Mouse (Mus musculus) heart, embryonic 13.5 days (tissue): ENCODE results near the gene Guca2b. TPM values are rescaled to one million over a fixed set of nuclear protein-coding genes. Genes with fewer than 3 reads are reported as not detected.
"Not testable (repeated sequence)": the region's sequence is repeated elsewhere in the genome, so short reads cannot be mapped to it uniquely, and the experiment has no call there.

Experiments
- ATAC-seq: fragments of 200-750 bp; cut with Nextera tagmentation; 2 replicates; pipeline ENCODE4 v1.8.0; 2017; ENCODE audit warnings: moderate TSS enrichment; ENCODE audit not compliant: insufficient number of reproducible peaks, low FRiP score, low TSS enrichment; ENCODE audit errors: extremely low read depth
- H3K27ac ChIP-seq: fragments of 300-500 bp; sonication (generic); replicated peaks from 2 replicates; pipeline ENCODE4 v1.5.1; 2015; ENCODE audit warnings: moderate library complexity, mild to moderate bottlenecking, inconsistent platforms
- H3K27me3 ChIP-seq: fragments of 300-500 bp; sonication (generic); replicated peaks from 2 replicates; pipeline ENCODE4 v1.6.1; 2015; ENCODE audit warnings: mild to moderate bottlenecking, inconsistent platforms
- H3K36me3 ChIP-seq: fragments of 300-500 bp; sonication (generic); 2 replicates; pipeline ENCODE4 v1.6.1; 2015; ENCODE audit warnings: mild to moderate bottlenecking, inconsistent platforms
- H3K4me1 ChIP-seq: fragments of 300-500 bp; sonication (generic); 2 replicates; pipeline ENCODE4 v1.6.1; 2015; ENCODE audit warnings: inconsistent platforms
- H3K4me2 ChIP-seq: fragments of 300-500 bp; sonication (generic); 2 replicates; pipeline ENCODE4 v1.6.1; 2015; ENCODE audit warnings: inconsistent platforms, mild to moderate bottlenecking, moderate library complexity
- H3K4me3 ChIP-seq: fragments of 300-500 bp; sonication (generic); 2 replicates; pipeline ENCODE4 v1.5.1; 2015; ENCODE audit warnings: moderate library complexity, mild to moderate bottlenecking, inconsistent platforms
- H3K9ac ChIP-seq: fragments of 300-500 bp; sonication (generic); 2 replicates; pipeline ENCODE4 v1.6.1; 2015; ENCODE audit warnings: inconsistent platforms, mild to moderate bottlenecking, moderate library complexity
- H3K9me3 ChIP-seq: fragments of 300-500 bp; sonication (generic); 2 replicates; pipeline ENCODE4 v1.6.1; 2016; ENCODE audit warnings: inconsistent platforms
- WGBS: fragments of 180-500 bp; shearing (Covaris S2); methylation state at CpG from one replicate; pipeline ENCODE4 v1.1.7; 2015; ENCODE audit warnings: mixed read lengths; 5-methylcytosine and 5-hydroxymethylcytosine counted together
- polyA plus RNA-seq: library from polyadenylated mRNA; unstranded; fragments of >200 nt; fragmentation: Nextera tagmentation; extraction: Ambion mirVana; gene quantifications from 2 replicates; pipeline ENCODE4 v1.2.1, GENCODE M21; 2015

Guca2b gene
- polyA plus RNA-seq, 1 experiment from 2014 or later = not detected

GRCm38 (mm10) chr4:119631115-119631919 lies 27.4 kb downstream of the Guca2b start:
- peak; percentile 30; the same call in 1 of the 2 replicates for ATAC-seq
- Histone ChIP-seq H3K9me3 (no peaks in the 10 kb centered on the region), H3K9ac (peak overlapping the region; percentile 62), H3K27ac (peak overlapping the region; percentile 74), H3K4me3 (no peak overlapping the region), H3K4me1 (peaks cover 74% of the 10 kb centered on the region), H3K27me3 (no peaks in the 10 kb centered on the region), H3K36me3 (peaks cover 27% of the 10 kb centered on the region), H3K4me2 (no peak overlapping the region)
- 33% methylated on average over 11 of the region's 11 CpGs for WGBS

- not testable (repeated sequence) for ATAC-seq, H3K9ac ChIP-seq, H3K4me3 ChIP-seq, H3K27me3 ChIP-seq, H3K27ac ChIP-seq, H3K9me3 ChIP-seq, H3K4me2 ChIP-seq
- WGBS = 73% methylated on average over 4 of the region's 4 CpGs
- peaks cover 52% of the 10 kb centered on the region for H3K36me3 ChIP-seq
- H3K4me1 ChIP-seq = peaks cover 55% of the 10 kb centered on the region
Measured at GRCm38 (mm10) chr4:119628363-119628762, 30.4 kb downstream of the Guca2b start.

DNA sequence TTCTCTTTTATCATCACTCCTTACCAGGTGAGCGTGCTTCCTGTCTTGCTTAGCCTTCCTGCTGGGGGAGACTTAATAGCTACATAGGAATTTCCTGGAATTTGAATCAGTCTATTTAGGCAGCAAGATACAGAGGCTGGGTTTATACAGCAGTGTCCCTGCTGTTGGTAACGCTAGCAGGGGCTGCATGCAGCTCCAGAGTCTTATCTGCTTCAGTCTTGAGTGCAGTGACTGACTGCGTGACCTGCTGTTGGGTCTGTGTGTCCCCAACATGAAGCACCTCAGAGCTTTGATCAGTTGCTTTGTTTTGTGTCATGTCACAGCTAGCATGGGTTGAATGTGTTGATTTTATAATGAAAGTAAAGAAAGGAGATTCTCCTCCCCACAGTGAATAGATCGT lies 31.4 kb downstream of the Guca2b start:
- H3K9me3 ChIP-seq = no peaks in the 10 kb centered on the region
- ATAC-seq = no peak
- peaks cover 45% of the 10 kb centered on the region for H3K4me1 ChIP-seq
- H3K27ac ChIP-seq = peak overlapping the region; percentile 63
- WGBS = 45% methylated on average over 4 of the region's 4 CpGs
- H3K27me3 ChIP-seq = no peaks in the 10 kb centered on the region
- H3K4me3 ChIP-seq = no peak overlapping the region
- peaks cover 62% of the 10 kb centered on the region for H3K36me3 ChIP-seq
- H3K9ac ChIP-seq = peak overlapping the region; percentile 37
- no peak overlapping the region for H3K4me2 ChIP-seq

DNA sequence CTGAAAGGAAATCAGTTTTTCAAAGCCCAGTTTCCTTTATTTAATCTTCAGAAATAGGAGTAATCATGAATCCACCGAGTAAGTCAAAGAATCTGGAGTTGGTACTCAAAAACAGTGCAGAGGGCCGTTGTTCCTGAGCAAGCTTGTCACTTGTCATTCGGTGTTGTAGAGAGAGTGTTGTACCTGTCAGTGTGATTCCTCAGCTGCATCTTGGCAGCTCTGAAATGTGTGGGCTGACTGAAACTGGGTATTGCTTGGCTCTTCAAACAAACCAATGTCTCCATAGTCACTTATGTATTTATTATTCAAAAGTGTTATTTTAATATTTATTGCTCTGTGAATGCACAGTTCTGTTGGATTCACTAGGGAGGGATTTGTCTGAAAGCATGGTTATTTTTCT lies 31.9 kb downstream of the Guca2b start:
- Histone ChIP-seq H3K9ac (peak overlapping the region; percentile 37; the same call in 1 of the 2 replicates), H3K4me1 (peaks cover 40% of the 10 kb centered on the region), H3K27ac (peak overlapping the region; percentile 63), H3K4me2 (no peak overlapping the region), H3K36me3 (peaks cover 66% of the 10 kb centered on the region), H3K9me3 (no peaks in the 10 kb centered on the region), H3K27me3 (no peaks in the 10 kb centered on the region), H3K4me3 (no peak overlapping the region)
- ATAC-seq = no peak
- whole genome bisulfite sequencing = 55% methylated on average over 3 of the region's 3 CpGs

DNA sequence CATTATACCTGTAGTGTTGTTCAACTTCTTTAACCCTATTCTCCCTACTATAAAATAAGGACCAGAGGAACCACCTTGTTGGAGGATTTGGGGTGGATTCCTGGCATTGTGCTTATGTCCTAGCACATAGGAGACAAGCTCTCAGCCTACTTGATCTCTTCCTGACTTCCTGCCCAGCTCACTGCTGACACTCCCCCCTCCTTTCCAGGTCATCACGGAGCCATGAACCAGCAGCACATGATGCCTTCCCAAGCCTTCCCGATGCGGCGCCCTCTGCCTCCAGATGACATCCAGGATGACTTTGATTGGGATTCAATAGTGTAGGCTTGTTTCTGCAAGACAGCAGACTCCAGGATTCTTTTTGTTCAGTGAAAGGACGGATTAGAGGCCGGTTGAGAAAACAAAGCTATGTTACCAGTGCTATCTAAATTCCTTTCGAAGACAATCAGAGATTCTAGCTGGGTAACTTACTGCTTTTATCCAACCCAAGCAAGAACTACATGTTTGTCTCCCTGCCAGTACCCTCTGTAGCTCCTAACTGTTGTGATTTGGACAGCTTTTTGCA lies 32.6 kb downstream of the Guca2b start:
- H3K4me2 ChIP-seq = no peak overlapping the region
- H3K27ac ChIP-seq = peak overlapping the region; percentile 50; the same call in 1 of the 2 replicates
- H3K4me1 ChIP-seq = peaks cover 33% of the 10 kb centered on the region
- H3K9me3 ChIP-seq = no peaks in the 10 kb centered on the region
- H3K9ac ChIP-seq = peak overlapping the region; percentile 16; the same call in 1 of the 2 replicates
- H3K36me3 ChIP-seq = peaks cover 74% of the 10 kb centered on the region
- no peak for ATAC-seq
- WGBS = 49% methylated on average over 7 of the region's 7 CpGs
- no peak overlapping the region for H3K4me3 ChIP-seq
- H3K27me3 ChIP-seq = no peaks in the 10 kb centered on the region

- Histone ChIP-seq H3K9ac (no peak overlapping the region), H3K4me1 (peaks cover 21% of the 10 kb centered on the region), H3K9me3 (no peaks in the 10 kb centered on the region), H3K27me3 (no peaks in the 10 kb centered on the region), H3K4me2 (no peak overlapping the region), H3K4me3 (no peak overlapping the region), H3K36me3 (peaks cover 29% of the 10 kb centered on the region), H3K27ac (peak overlapping the region; percentile 48; the same call in 1 of the 2 replicates)
- 62% methylated on average over 4 of the region's 4 CpGs for WGBS
- ATAC-seq = no peak
Measured at GRCm38 (mm10) chr4:119614724-119615123, 44.0 kb downstream of the Guca2b start.

GRCm38 (mm10) chr4:119614078-119614477 lies 44.7 kb downstream of the Guca2b start:
- no peak overlapping the region for H3K4me2 ChIP-seq
- H3K27ac ChIP-seq = peak overlapping the region; percentile 48; the same call in 1 of the 2 replicates
- H3K4me3 ChIP-seq = no peak overlapping the region
- 70% methylated on average over 1 of the region's 1 CpGs for WGBS
- ATAC-seq = no peak
- H3K9me3 ChIP-seq = no peaks in the 10 kb centered on the region
- H3K4me1 ChIP-seq = peaks cover 25% of the 10 kb centered on the region
- peaks cover 23% of the 10 kb centered on the region for H3K36me3 ChIP-seq
- H3K27me3 ChIP-seq = no peaks in the 10 kb centered on the region
- 0 out of 2 replicates have a peak overlapping the region, but pooled peaks have one; percentile 8 for H3K9ac ChIP-seq

DNA sequence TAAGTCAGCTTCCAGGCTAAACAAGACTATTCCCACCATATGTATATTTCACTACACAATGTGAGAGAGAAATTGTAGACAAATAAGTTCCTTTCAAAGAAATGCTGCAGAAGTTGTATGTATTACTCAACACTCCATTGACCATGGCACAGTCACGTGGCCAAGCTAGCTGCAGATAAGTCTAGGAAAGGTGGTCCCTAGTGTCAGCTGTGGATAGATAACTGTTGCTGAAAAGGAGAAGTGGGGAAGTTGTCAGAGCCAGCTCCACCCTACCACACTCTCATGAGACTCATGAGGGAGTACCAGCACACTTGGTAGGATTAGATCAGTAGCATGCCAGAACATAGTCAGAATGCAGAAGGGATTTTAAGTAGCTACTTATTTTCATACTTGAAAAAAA lies 49.3 kb downstream of the Guca2b start:
- Histone ChIP-seq H3K9me3 (no peaks in the 10 kb centered on the region; the same call in 1 of the 2 replicates), H3K4me1 (peaks cover 16% of the 10 kb centered on the region), H3K4me2 (no peak overlapping the region), H3K9ac (no peak overlapping the region), H3K27me3 (no peaks in the 10 kb centered on the region), H3K36me3 (peaks cover 23% of the 10 kb centered on the region), H3K27ac (no peak overlapping the region), H3K4me3 (no peak overlapping the region)
- ATAC-seq = no peak
- WGBS = 25% methylated on average over 1 of the region's 1 CpGs

Other genes with a start within 250 kb of the Guca2b start
- 1.9 and 2.9 TPM in 2 replicates for gene Ccdc30, start 243.4 kb downstream of the Guca2b start, polyA plus RNA-seq
- 28.0 and 28.9 TPM in 2 replicates for gene Ppcs, start 236.5 kb downstream of the Guca2b start, polyA plus RNA-seq
- 0.13 and 0.29 TPM in 2 replicates for gene Zmynd12, start 236.1 kb downstream of the Guca2b start, polyA plus RNA-seq
- gene Rimkla, start 166.3 kb downstream of the Guca2b start, polyA plus RNA-seq = 4.1 and 4.4 TPM in 2 replicates
- 19.1 and 19.5 TPM in 2 replicates for gene Foxj3, start 122.0 kb downstream of the Guca2b start, polyA plus RNA-seq
- 2.9 and 5.6 TPM in 2 replicates for gene Frg2f1, start 119.4 kb downstream of the Guca2b start, polyA plus RNA-seq
- not detected in 2 replicates for gene Guca2a, start 21.2 kb downstream of the Guca2b start, polyA plus RNA-seq
- 5.0 and 5.5 TPM in 2 replicates for gene Hivep3, start 74.8 kb upstream of the Guca2b start, polyA plus RNA-seq